Mouse (Mus musculus) embryo, embryonic 10 days (tissue): ENCODE measurements around the gene Gjb2.

Experiments used
- DNase-seq: peaks from one replicate; pipeline ENCODE4 v3.0.0-alpha.2; 2015; ENCODE audit warnings: low spot score

Gjb2 gene

DNA sequence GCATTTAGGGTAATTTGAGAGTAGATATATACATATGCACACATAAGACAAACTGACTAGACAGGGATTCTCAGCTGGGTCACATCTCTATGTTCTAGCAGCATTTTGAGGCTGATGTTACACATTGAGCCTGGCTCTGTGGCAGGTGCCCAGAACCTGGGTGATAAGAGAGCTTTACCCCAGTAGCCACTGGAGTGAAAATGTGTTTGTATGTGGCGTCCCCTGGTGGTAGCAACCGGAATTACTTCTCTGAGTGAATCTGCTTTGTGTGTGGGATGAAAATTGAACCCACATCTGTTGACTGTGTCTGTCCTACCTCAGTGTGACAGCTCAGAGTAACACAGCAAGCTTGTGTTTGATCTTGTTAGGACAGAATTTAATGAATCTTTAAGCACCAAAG lies 34.6 kb downstream of the Gjb2 start:
- DNase-seq = peak; percentile 63

GRCm38 (mm10) chr14:57066053-57066452 lies 38.4 kb downstream of the Gjb2 start:
- no peak for DNase-seq

- peak; percentile 86 for DNase-seq
These were observed 44.5 kb downstream of the Gjb2 start for GRCm38 (mm10) chr14:57060052-57060451.

- peak; percentile 56 for DNase-seq
These were observed 46.8 kb downstream of the Gjb2 start, which contains the start of gene Gja3 for GRCm38 (mm10) chr14:57057563-57058321. Gene Gja3 (minus strand): TSS chr14:57058100.

GRCm38 (mm10) chr14:57057204-57057562 lies 47.3 kb downstream of the Gjb2 start:
- no peak for DNase-seq

DNA sequence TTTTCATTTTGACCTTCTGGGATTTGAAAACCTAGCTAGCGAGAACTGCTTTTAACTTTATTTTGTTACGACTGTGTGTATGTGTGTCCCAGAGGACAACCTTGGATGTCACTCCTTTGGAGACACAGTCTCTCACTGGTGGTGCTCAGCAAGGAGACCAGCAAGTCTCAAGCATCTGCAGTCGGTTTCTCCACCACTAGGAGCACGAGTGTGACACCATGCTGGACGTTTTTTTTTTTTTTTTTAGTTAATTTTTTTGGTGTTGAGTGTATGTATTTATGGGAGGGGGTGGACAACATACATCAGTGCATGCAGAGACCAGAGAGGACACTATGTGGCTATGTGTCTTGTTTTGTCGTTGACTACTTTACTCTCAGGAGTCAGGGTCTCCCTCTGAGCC lies 51.8 kb downstream of the Gjb2 start:
- DNase-seq = no peak
